Mouse (Mus musculus): ENCODE results near the gene Rnf213. TPM values are rescaled to one million over a fixed set of nuclear protein-coding genes. Genes with fewer than 3 reads are reported as not detected.

The Rnf213 gene
- polyA plus RNA-seq, 1 experiment, result 16.7 TPM

DNA sequence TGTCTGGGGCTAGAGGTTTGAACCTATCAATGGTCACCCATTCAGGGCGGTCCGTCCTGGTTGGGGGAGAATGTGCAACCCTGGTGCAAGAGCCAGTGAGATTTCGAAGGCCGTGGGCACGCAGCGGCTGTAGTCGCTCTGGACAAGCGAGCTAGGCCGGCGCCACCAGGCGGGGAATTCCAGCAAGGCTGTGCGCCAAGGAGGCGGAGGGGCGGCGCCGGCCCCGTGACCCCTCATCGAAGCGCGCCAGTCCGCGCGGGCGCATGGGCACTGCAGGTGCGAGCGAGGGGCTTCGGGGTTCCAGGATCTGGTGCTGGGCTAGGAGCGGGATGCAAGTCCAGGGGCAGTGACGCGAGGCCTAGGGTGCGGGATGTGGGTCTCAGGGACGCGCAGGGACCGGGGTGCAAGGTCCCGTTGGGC, 3.0 kb upstream of the Rnf213 start:
- Histone ChIP-seq H3K79me2 (ENCODE audit: control insufficient read depth, insufficient read depth) (peaks cover 1% of the 10 kb centered on the region), H3ac (ENCODE audit: control insufficient read depth, insufficient read length) (peak overlapping the region; percentile 73), H3K36me3 (ENCODE audit: control insufficient read depth, insufficient read depth) (no peaks in the 10 kb centered on the region), H3K4me2 (ENCODE audit: low read depth) (peak overlapping the region; percentile 85), H3K4me3 (peak overlapping the region; percentile 91), H3K27me3 (ENCODE audit: control insufficient read depth, insufficient read depth, insufficient read length) (no peaks in the 10 kb centered on the region)
- TF ChIP-seq TCF3 (IDR thresholded peaks at IDR 0.05; ENCODE audit: insufficient read length, low read depth) (no peak), E2F4 (IDR thresholded peaks at IDR 0.05; ENCODE audit: insufficient read depth) (no peak), REST (IDR thresholded peaks at IDR 0.05; ENCODE audit: insufficient read depth, insufficient read length) (no peak), POLR2AphosphoS2 (IDR thresholded peaks at IDR 0.05; ENCODE audit: insufficient read length, low read depth) (peak; percentile 68), MYOD1 (IDR thresholded peaks at IDR 0.05; ENCODE audit: control insufficient read depth in 1 of 3, insufficient read length in 2 of 3, low read depth in 2 of 3) (peak in 1 of 3 experiments; percentile 36), MYOG (IDR thresholded peaks at IDR 0.05; ENCODE audit: control insufficient read depth in 1 of 3, insufficient read depth in 1 of 3, insufficient read length in 2 of 3, low read depth in 2 of 3) (peak in 1 of 3 experiments; percentile 39), POLR2A (IDR thresholded peaks at IDR 0.05; ENCODE audit: insufficient read length, low read depth) (peak; percentile 69), MAX (IDR thresholded peaks at IDR 0.05; ENCODE audit: low read depth) (no peak), USF1 (IDR thresholded peaks at IDR 0.05; ENCODE audit: low read depth) (peak; percentile 26), CEBPB (IDR thresholded peaks at IDR 0.05; ENCODE audit: insufficient read depth, poor library complexity, severe bottlenecking) (peak; percentile 85; the same call in 1 of the 2 replicates), SRF (IDR thresholded peaks at IDR 0.05; ENCODE audit: control insufficient read depth, insufficient read length, low read depth) (no peak), TCF12 (IDR thresholded peaks at IDR 0.05; ENCODE audit: insufficient read depth, poor library complexity, severe bottlenecking) (no peak)

DNA sequence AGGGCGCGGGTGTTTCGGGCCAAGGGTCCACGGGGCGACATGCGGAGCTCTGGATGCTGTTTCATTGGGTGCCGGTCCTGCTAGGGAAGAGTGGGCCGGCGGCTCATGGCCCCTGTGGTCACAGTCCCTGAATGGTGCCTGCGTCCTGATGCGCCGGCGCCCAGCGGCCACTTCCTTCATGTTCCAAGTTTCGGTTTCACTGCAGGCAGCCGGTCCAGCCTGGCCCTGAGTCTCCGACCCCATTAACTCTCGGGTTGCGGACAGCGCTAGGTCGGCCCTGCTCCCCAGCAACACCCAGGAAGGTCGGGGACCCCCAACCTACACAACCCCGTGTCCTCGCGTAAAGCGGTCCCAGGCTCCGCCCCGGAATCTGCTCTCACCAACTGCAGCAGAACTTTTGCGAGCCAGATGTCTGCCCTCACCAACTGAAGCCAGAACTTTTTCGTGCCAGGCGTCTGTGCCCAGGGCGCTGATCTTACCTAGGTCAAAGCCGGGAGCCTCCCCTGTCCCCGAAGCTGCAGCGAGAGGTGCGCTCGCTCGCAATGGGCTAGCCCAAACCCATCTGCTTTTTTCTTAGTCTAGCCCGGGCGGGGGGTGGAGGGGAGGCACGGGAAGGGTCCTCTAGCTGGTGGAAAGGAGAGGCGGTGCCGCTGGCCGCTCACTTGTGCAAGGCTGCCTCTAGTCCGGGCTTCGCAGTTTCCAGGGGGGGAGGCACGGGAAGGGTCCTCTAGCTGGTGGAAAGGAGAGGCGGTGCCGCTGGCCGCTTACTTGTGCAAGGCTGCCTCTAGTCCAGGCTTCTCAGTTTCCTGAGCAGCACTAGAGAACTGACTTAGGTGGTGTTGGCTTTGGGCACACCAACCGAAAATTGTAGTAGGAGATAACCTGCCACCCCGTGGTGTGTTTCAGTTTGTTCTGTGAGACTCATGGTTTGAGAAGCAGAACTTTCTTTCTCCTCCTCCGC, 2.3 kb upstream of the Rnf213 start:
- peak; percentile 21 for TF ChIP-seq POLR2AphosphoS2 (IDR thresholded peaks at IDR 0.05; ENCODE audit: insufficient read length, low read depth)
- TF ChIP-seq POLR2A (IDR thresholded peaks at IDR 0.05; ENCODE audit: insufficient read length, low read depth), result peak; percentile 54
- TF ChIP-seq REST (IDR thresholded peaks at IDR 0.05; ENCODE audit: insufficient read depth, insufficient read length), result no peak
- no peak for TF ChIP-seq TCF3 (IDR thresholded peaks at IDR 0.05; ENCODE audit: insufficient read length, low read depth)
- TF ChIP-seq CEBPB (IDR thresholded peaks at IDR 0.05; ENCODE audit: insufficient read depth, poor library complexity, severe bottlenecking), result no peak
- TF ChIP-seq MYOG (IDR thresholded peaks at IDR 0.05; ENCODE audit: control insufficient read depth in 1 of 3, insufficient read depth in 1 of 3, insufficient read length in 2 of 3, low read depth in 2 of 3), result no peak
- TF ChIP-seq USF1 (IDR thresholded peaks at IDR 0.05; ENCODE audit: low read depth), result no peak
- TF ChIP-seq SRF (IDR thresholded peaks at IDR 0.05; ENCODE audit: control insufficient read depth, insufficient read length, low read depth), result no peak
- TF ChIP-seq E2F4 (IDR thresholded peaks at IDR 0.05; ENCODE audit: insufficient read depth), result no peak
- no peak for TF ChIP-seq MYOD1 (IDR thresholded peaks at IDR 0.05; ENCODE audit: control insufficient read depth in 1 of 3, insufficient read length in 2 of 3, low read depth in 2 of 3)
- TF ChIP-seq MAX (IDR thresholded peaks at IDR 0.05; ENCODE audit: low read depth), result no peak
- TF ChIP-seq TCF12 (IDR thresholded peaks at IDR 0.05; ENCODE audit: insufficient read depth, poor library complexity, severe bottlenecking), result no peak
- H3ac ChIP-seq (ENCODE audit: control insufficient read depth, insufficient read length), result peak overlapping the region; percentile 73
- peaks cover 3% of the 10 kb centered on the region for H3K79me2 ChIP-seq (ENCODE audit: control insufficient read depth, insufficient read depth)
- H3K36me3 ChIP-seq (ENCODE audit: control insufficient read depth, insufficient read depth), result no peaks in the 10 kb centered on the region
- peak overlapping the region; percentile 91 for H3K4me3 ChIP-seq
- peak overlapping the region; percentile 85 for H3K4me2 ChIP-seq (ENCODE audit: low read depth)
- H3K27me3 ChIP-seq (ENCODE audit: control insufficient read depth, insufficient read depth, insufficient read length), result no peaks in the 10 kb centered on the region

DNA sequence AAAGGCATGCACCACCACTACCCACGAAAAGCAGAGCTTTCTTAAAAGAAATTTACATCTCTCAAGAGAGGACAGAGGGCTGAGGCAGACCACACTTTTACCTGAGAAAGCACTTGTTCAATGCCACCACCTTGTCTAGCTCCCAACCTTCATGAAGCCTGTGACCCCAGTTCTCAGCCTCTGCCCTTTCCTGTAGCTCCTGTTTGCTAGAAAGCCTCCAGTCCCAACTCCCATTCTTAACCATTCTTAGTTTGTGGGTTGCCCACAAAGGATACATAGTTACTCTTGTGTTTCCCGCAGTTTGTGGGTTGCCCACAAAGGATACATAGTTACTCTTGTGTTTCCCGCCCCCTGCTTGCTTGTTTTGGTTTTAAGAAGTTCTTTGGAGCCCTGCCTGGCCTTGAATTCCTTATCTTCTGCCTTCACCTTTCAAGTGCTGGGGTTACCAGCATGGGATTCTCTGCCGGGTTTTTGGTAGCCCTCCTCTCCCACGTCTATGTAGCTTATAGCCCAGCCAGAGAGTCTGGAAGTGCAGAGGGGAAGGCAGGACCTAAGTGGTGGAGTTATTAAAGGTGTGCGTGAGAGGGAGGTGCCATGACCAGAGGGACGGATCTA, 1.4 kb upstream of the Rnf213 start:
- Histone ChIP-seq H3K4me2 (ENCODE audit: low read depth) (peak overlapping the region; percentile 85), H3K79me2 (ENCODE audit: control insufficient read depth, insufficient read depth) (peaks cover 3% of the 10 kb centered on the region), H3K27me3 (ENCODE audit: control insufficient read depth, insufficient read depth, insufficient read length) (no peaks in the 10 kb centered on the region), H3K36me3 (ENCODE audit: control insufficient read depth, insufficient read depth) (no peaks in the 10 kb centered on the region), H3K4me3 (peak overlapping the region; percentile 91), H3ac (ENCODE audit: control insufficient read depth, insufficient read length) (no peak overlapping the region)
- no peak for TF ChIP-seq CEBPB (IDR thresholded peaks at IDR 0.05; ENCODE audit: insufficient read depth, poor library complexity, severe bottlenecking)
- no peak for TF ChIP-seq POLR2A (IDR thresholded peaks at IDR 0.05; ENCODE audit: insufficient read length, low read depth)
- no peak for TF ChIP-seq E2F4 (IDR thresholded peaks at IDR 0.05; ENCODE audit: insufficient read depth)
- no peak for TF ChIP-seq SRF (IDR thresholded peaks at IDR 0.05; ENCODE audit: control insufficient read depth, insufficient read length, low read depth)
- no peak for TF ChIP-seq MAX (IDR thresholded peaks at IDR 0.05; ENCODE audit: low read depth)
- TF ChIP-seq REST (IDR thresholded peaks at IDR 0.05; ENCODE audit: insufficient read depth, insufficient read length), result no peak
- TF ChIP-seq USF1 (IDR thresholded peaks at IDR 0.05; ENCODE audit: low read depth), result no peak
- no peak for TF ChIP-seq TCF12 (IDR thresholded peaks at IDR 0.05; ENCODE audit: insufficient read depth, poor library complexity, severe bottlenecking)
- no peak for TF ChIP-seq MYOG (IDR thresholded peaks at IDR 0.05; ENCODE audit: control insufficient read depth in 1 of 3, insufficient read depth in 1 of 3, insufficient read length in 2 of 3, low read depth in 2 of 3)
- TF ChIP-seq POLR2AphosphoS2 (IDR thresholded peaks at IDR 0.05; ENCODE audit: insufficient read length, low read depth), result no peak
- no peak for TF ChIP-seq MYOD1 (IDR thresholded peaks at IDR 0.05; ENCODE audit: control insufficient read depth in 1 of 3, insufficient read length in 2 of 3, low read depth in 2 of 3)
- no peak for TF ChIP-seq TCF3 (IDR thresholded peaks at IDR 0.05; ENCODE audit: insufficient read length, low read depth)

GRCm38 (mm10) chr11:119392001-119392614, 792 bp upstream of the Rnf213 start:
- Histone ChIP-seq H3K36me3 (ENCODE audit: control insufficient read depth, insufficient read depth) (no peaks in the 10 kb centered on the region), H3K4me3 (peak overlapping the region; percentile 91), H3K4me2 (ENCODE audit: low read depth) (peak overlapping the region; percentile 85), H3ac (ENCODE audit: control insufficient read depth, insufficient read length) (peak overlapping the region; percentile 7), H3K79me2 (ENCODE audit: control insufficient read depth, insufficient read depth) (peaks cover 3% of the 10 kb centered on the region), H3K27me3 (ENCODE audit: control insufficient read depth, insufficient read depth, insufficient read length) (no peaks in the 10 kb centered on the region)
- no peak for TF ChIP-seq TCF3 (IDR thresholded peaks at IDR 0.05; ENCODE audit: insufficient read length, low read depth)
- peak; percentile 21 for TF ChIP-seq POLR2AphosphoS2 (IDR thresholded peaks at IDR 0.05; ENCODE audit: insufficient read length, low read depth)
